ENCODE assay signal across 23 mouse cellular contexts in genomic region chr6:38165385-38165784, GRCm38 (mm10). TPM values are rescaled to one million over a fixed set of nuclear protein-coding genes. Genes with fewer than 3 reads are reported as not detected.
DNase-seq lines count a peak whose midpoint lies in the region; ATAC-seq lines count a peak whose summit lies in the region.
"Had no signal": no experiment of that assay in that cellular context is flagged by ENCODE, and none has a peak within 500 bp of the region (broad histone marks: within the 10 kb centered on the region; RNA-seq: fewer than 3 reads in every experiment).

No protein-coding gene starts in this region.

- no peaks in the 10 kb centered on the region for H3K9me3 ChIP-seq in intestine, embryonic 14.5 days (ENCODE audit: control insufficient read depth, low read length)
- H3K9me3 ChIP-seq in intestine, embryonic 15.5 days: no peaks in the 10 kb centered on the region
- H3K9me3 ChIP-seq in embryonic facial prominence, embryonic 14.5 days (ENCODE audit: control insufficient read depth, low read length): 0 out of 2 replicates have a peak, but pooled peaks cover under 1% of the 10 kb centered on the region
- H3K9me3 ChIP-seq in limb, embryonic 15.5 days: no peaks in the 10 kb centered on the region
- H3K9me3 ChIP-seq: forebrain, embryonic 15.5 days; G1E; heart, embryonic 12.5 days had no signal

- 0 out of 2 replicates have a peak overlapping the region, but pooled peaks have one; percentile 14 for H3K27ac ChIP-seq in intestine, embryonic 14.5 days (ENCODE audit: low read depth)
- H3K27ac ChIP-seq in intestine, embryonic 15.5 days: no peak overlapping the region
- peak overlapping the region; percentile 70 for H3K27ac ChIP-seq in embryonic facial prominence, embryonic 14.5 days (replicated peaks; ENCODE audit: low read depth, low read length)
- H3K27ac ChIP-seq in limb, embryonic 15.5 days: peak overlapping the region; percentile 40; the same call in 1 of the 2 replicates
- H3K27ac ChIP-seq: forebrain, embryonic 15.5 days had no signal

- H3K4me1 ChIP-seq in intestine, embryonic 14.5 days (replicated peaks; ENCODE audit: control insufficient read depth, insufficient read depth, low read length): no peaks in the 10 kb centered on the region; the same call in 1 of the 2 replicates
- peaks cover 2% of the 10 kb centered on the region; the same call in 1 of the 2 replicates for H3K4me1 ChIP-seq in intestine, embryonic 15.5 days (replicated peaks)
- peaks cover 10% of the 10 kb centered on the region for H3K4me1 ChIP-seq in embryonic facial prominence, embryonic 14.5 days (ENCODE audit: control insufficient read depth, insufficient read depth, low read length)
- H3K4me1 ChIP-seq in limb, embryonic 15.5 days: peaks cover 16% of the 10 kb centered on the region
- H3K4me1 ChIP-seq: heart, embryonic 12.5 days had no signal

- WGBS in intestine, embryonic 14.5 days: 51% methylated on average over 6 of the region's 6 CpGs
- 61% methylated on average over 6 of the region's 6 CpGs for WGBS in intestine, embryonic 15.5 days
- 27% methylated on average over 6 of the region's 6 CpGs for WGBS in embryonic facial prominence, embryonic 14.5 days
- WGBS in limb, embryonic 15.5 days: 40% methylated on average over 6 of the region's 6 CpGs

- H3K27me3 ChIP-seq in intestine, embryonic 14.5 days (replicated peaks; ENCODE audit: control insufficient read depth, insufficient read depth, low read length): no peaks in the 10 kb centered on the region
- H3K27me3 ChIP-seq in intestine, embryonic 15.5 days (replicated peaks): no peaks in the 10 kb centered on the region
- no peaks in the 10 kb centered on the region for H3K27me3 ChIP-seq in embryonic facial prominence, embryonic 14.5 days (replicated peaks; ENCODE audit: control insufficient read depth, insufficient read depth, low read length)
- no peaks in the 10 kb centered on the region for H3K27me3 ChIP-seq in limb, embryonic 15.5 days
- H3K27me3 ChIP-seq: forebrain, embryonic 15.5 days; heart, embryonic 12.5 days had no signal

- H3K36me3 ChIP-seq in intestine, embryonic 14.5 days (ENCODE audit: control insufficient read depth, insufficient read depth, low read length): peaks cover 30% of the 10 kb centered on the region
- H3K36me3 ChIP-seq in intestine, embryonic 15.5 days: 0 out of 2 replicates have a peak, but pooled peaks cover 5% of the 10 kb centered on the region
- H3K36me3 ChIP-seq in embryonic facial prominence, embryonic 14.5 days (ENCODE audit: control insufficient read depth, insufficient read depth, low read length): peaks cover 36% of the 10 kb centered on the region
- peaks cover 44% of the 10 kb centered on the region for H3K36me3 ChIP-seq in limb, embryonic 15.5 days
- H3K36me3 ChIP-seq: G1E had no signal

- DNase-seq in embryo, embryonic 10.5 days (ENCODE audit: low spot score): peak; percentile 53
- DNase-seq in embryo, embryonic 9.5 days (ENCODE audit: extremely low spot score): no peak
- no peak for DNase-seq in intestine, embryonic 14.5 days (ENCODE audit: low spot score)
- DNase-seq in embryonic facial prominence, embryonic 14.5 days (ENCODE audit: low spot score): no peak
- no peak for DNase-seq in frontal cortex, postnatal 10 days (ENCODE audit: low spot score in 2 of 2)
- DNase-seq in cerebellum, adult 9-11 months: no peak
- DNase-seq: cerebellum, postnatal 14 days; heart, postnatal 36 days; kidney, adult 18-20 months; layer of hippocampus, postnatal 36 days; left cerebral cortex, postnatal 4 days; lung, postnatal 10 days; retina, postnatal 1 day had no signal

- no peak for ATAC-seq in intestine, embryonic 14.5 days (replicated peaks; ENCODE audit: low FRiP score, low TSS enrichment, low read depth)
- ATAC-seq in intestine, embryonic 15.5 days: no peak
- ATAC-seq in embryonic facial prominence, embryonic 14.5 days (ENCODE audit: low read depth): peak; percentile 41; the same call in 1 of the 2 replicates
- no peak for ATAC-seq in limb, embryonic 15.5 days (ENCODE audit: insufficient number of reproducible peaks, low FRiP score, low TSS enrichment, low read depth)
- ATAC-seq: CD4-positive, CD25-positive, alpha-beta regulatory T cell, adult 4 months; forebrain, embryonic 15.5 days had no signal

- no peak overlapping the region for H3K4me2 ChIP-seq in intestine, embryonic 14.5 days (ENCODE audit: low read length)
- H3K4me2 ChIP-seq in intestine, embryonic 15.5 days (replicated peaks): no peak overlapping the region
- H3K4me2 ChIP-seq in embryonic facial prominence, embryonic 14.5 days (ENCODE audit: low read depth, low read length): no peak overlapping the region
- no peak overlapping the region for H3K4me2 ChIP-seq in limb, embryonic 15.5 days
- H3K4me2 ChIP-seq: forebrain, embryonic 15.5 days; heart, embryonic 12.5 days had no signal

- no peak overlapping the region for H3K4me3 ChIP-seq in intestine, embryonic 14.5 days (ENCODE audit: low read depth, low read length)
- H3K4me3 ChIP-seq in intestine, embryonic 15.5 days (replicated peaks): no peak overlapping the region
- H3K4me3 ChIP-seq in embryonic facial prominence, embryonic 14.5 days (ENCODE audit: low read depth, low read length): no peak overlapping the region
- no peak overlapping the region for H3K4me3 ChIP-seq in limb, embryonic 15.5 days
- H3K4me3 ChIP-seq: forebrain, embryonic 15.5 days; heart, embryonic 12.5 days; megakaryocyte, embryonic 14.5 days had no signal

- no peak overlapping the region for H3K9ac ChIP-seq in intestine, embryonic 14.5 days (ENCODE audit: low read length)
- H3K9ac ChIP-seq in intestine, embryonic 15.5 days: no peak overlapping the region
- no peak overlapping the region for H3K9ac ChIP-seq in embryonic facial prominence, embryonic 14.5 days (ENCODE audit: low read depth, low read length)
- no peak overlapping the region for H3K9ac ChIP-seq in limb, embryonic 15.5 days
- H3K9ac ChIP-seq: forebrain, embryonic 15.5 days; heart, embryonic 12.5 days had no signal

RNA-seq across cellular contexts. Expression of gene Atp6v0a4, which starts 41.0 kb away (rescaled TPM):
- 0.97 and 1.9 TPM in 2 replicates for polyA plus RNA-seq in intestine, embryonic 14.5 days (2014; fragmentation: Nextera tagmentation; extraction: Ambion mirVana)
- polyA plus RNA-seq in intestine, embryonic 15.5 days (2015; fragmentation: Nextera tagmentation; extraction: Ambion mirVana): 3.9 and 4.0 TPM in 2 replicates
- polyA plus RNA-seq in embryonic facial prominence, embryonic 14.5 days (2014; fragmentation: Nextera tagmentation; extraction: Ambion mirVana): 0.97 and 3.1 TPM in 2 replicates
- 4.0 and 6.0 TPM in 2 replicates for polyA plus RNA-seq in limb, embryonic 15.5 days (2015; fragmentation: Nextera tagmentation; extraction: Ambion mirVana)
- polyA plus RNA-seq: CD4-positive, CD25-positive, alpha-beta regulatory T cell, adult 4 months; G1E had no signal

RNA-seq across cellular contexts. Expression of gene Tmem213, which starts 56.3 kb away (rescaled TPM):
- 0.31 TPM in 1 of 2 replicates, not detected in the other for polyA plus RNA-seq in intestine, embryonic 14.5 days (2014; fragmentation: Nextera tagmentation; extraction: Ambion mirVana)
- polyA plus RNA-seq in intestine, embryonic 15.5 days (2015; fragmentation: Nextera tagmentation; extraction: Ambion mirVana): 0.57 TPM in 1 of 2 replicates, not detected in the other
- 2.7 and 3.2 TPM in 2 replicates for polyA plus RNA-seq in embryonic facial prominence, embryonic 14.5 days (2014; fragmentation: Nextera tagmentation; extraction: Ambion mirVana)
- polyA plus RNA-seq in limb, embryonic 15.5 days (2015; fragmentation: Nextera tagmentation; extraction: Ambion mirVana): 1.5 and 3.1 TPM in 2 replicates
- polyA plus RNA-seq: CD4-positive, CD25-positive, alpha-beta regulatory T cell, adult 4 months; forebrain, embryonic 15.5 days; G1E; heart, embryonic 12.5 days; large intestine, adult 2 months; liver, embryonic 16.5 days; testis, adult 2 months had no signal
